Mouse (Mus musculus) midbrain, embryonic 16.5 days (tissue): ENCODE results near the gene Katnb1. TPM values are rescaled to one million over a fixed set of nuclear protein-coding genes. Genes with fewer than 3 reads are reported as not detected.

ENCODE experiments used
- ATAC-seq: fragments of 200-750 bp; cut with Nextera tagmentation; 2 replicates; pipeline ENCODE4 v1.8.0; 2017; ENCODE audit warnings: moderate TSS enrichment
- H3K27ac ChIP-seq: fragments of 300-500 bp; sonication (generic); 2 replicates; pipeline ENCODE4 v1.5.1; 2014; ENCODE audit warnings: mild to moderate bottlenecking, low read length, mixed read lengths
- H3K27me3 ChIP-seq: fragments of 300-500 bp; sonication (generic); 2 replicates; pipeline ENCODE4 v1.6.1; 2014; ENCODE audit warnings: low read depth, low read length, mixed read lengths; ENCODE audit not compliant: control insufficient read depth, insufficient read depth
- H3K36me3 ChIP-seq: fragments of 300-500 bp; sonication (generic); 2 replicates; pipeline ENCODE4 v1.6.1; 2014; ENCODE audit warnings: mild to moderate bottlenecking, low read length, moderate library complexity, mixed read lengths; ENCODE audit not compliant: control insufficient read depth, insufficient read depth
- H3K4me1 ChIP-seq: fragments of 300-500 bp; sonication (generic); 2 replicates; pipeline ENCODE4 v1.6.1; 2014; ENCODE audit warnings: mild to moderate bottlenecking, low read length, mixed read lengths; ENCODE audit not compliant: control insufficient read depth, insufficient read depth
- H3K4me2 ChIP-seq: fragments of 300-500 bp; sonication (generic); 2 replicates; pipeline ENCODE4 v1.6.1; 2014; ENCODE audit warnings: mild to moderate bottlenecking, low read length, mixed read lengths
- H3K4me3 ChIP-seq: fragments of 300-500 bp; sonication (generic); 2 replicates; pipeline ENCODE4 v1.5.1; 2014; ENCODE audit warnings: low read depth, mild to moderate bottlenecking, low read length, moderate library complexity, mixed read lengths
- H3K9ac ChIP-seq: fragments of 300-500 bp; sonication (generic); 2 replicates; pipeline ENCODE4 v1.6.1; 2014; ENCODE audit warnings: low read depth, low read length, mixed read lengths
- H3K9me3 ChIP-seq: fragments of 300-500 bp; sonication (generic); replicated peaks from 2 replicates; pipeline ENCODE4 v1.6.1; 2014; ENCODE audit warnings: mild to moderate bottlenecking, low read length, mixed read lengths; ENCODE audit not compliant: control insufficient read depth, poor library complexity, severe bottlenecking
- WGBS: fragments of 180-500 bp; shearing (Covaris S2); extraction: QIAGEN DNeasy Blood & Tissue Kit; methylation state at CpG from one replicate; pipeline ENCODE4 v1.1.7; 2014; 5-methylcytosine and 5-hydroxymethylcytosine counted together
- polyA plus RNA-seq: library from polyadenylated mRNA; unstranded; fragments of >200 nt; fragmentation: Nextera tagmentation; extraction: Ambion mirVana; gene quantifications from 2 replicates; pipeline ENCODE4 v1.2.1, GENCODE M21; 2015

Katnb1 gene
- polyA plus RNA-seq, 1 experiment from 2014 or later: 50.2 TPM

- no peak overlapping the region for H3K9ac ChIP-seq
- H3K27me3 ChIP-seq: no peaks in the 10 kb centered on the region
- no peak overlapping the region for H3K4me3 ChIP-seq
- no peaks in the 10 kb centered on the region for H3K4me1 ChIP-seq
- 56% methylated on average over 10 of the region's 10 CpGs for WGBS
- H3K27ac ChIP-seq: no peak overlapping the region
- no peaks in the 10 kb centered on the region for H3K9me3 ChIP-seq
- H3K4me2 ChIP-seq: no peak overlapping the region
- ATAC-seq: no peak
- no peaks in the 10 kb centered on the region for H3K36me3 ChIP-seq
These were observed 68.4 kb downstream of the Katnb1 start for GRCm38 (mm10) chr8:95149426-95149825.

DNA sequence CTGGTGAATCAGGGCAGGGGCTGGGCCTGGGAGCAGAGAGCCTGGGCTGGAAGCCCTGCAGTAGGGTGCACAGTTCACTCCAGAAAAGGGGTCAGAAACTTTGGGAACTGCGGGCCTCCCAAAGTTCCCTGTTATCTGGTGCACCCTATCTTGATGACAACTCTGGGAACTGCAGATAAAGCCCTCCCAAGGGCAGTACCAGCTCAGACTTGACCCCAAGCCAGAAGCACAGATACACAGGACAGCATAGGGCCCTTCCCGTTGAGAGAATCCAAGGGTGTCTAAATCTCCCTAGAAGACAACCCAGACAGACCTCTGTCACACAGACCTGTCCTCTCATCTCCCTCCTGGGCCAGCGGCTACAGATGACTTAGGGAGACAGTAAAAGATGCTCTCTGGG, 69.6 kb downstream of the Katnb1 start:
- Histone ChIP-seq H3K4me2 (no peak overlapping the region), H3K4me3 (no peak overlapping the region), H3K27ac (no peak overlapping the region), H3K9ac (no peak overlapping the region), H3K9me3 (no peaks in the 10 kb centered on the region), H3K4me1 (no peaks in the 10 kb centered on the region), H3K27me3 (no peaks in the 10 kb centered on the region), H3K36me3 (no peaks in the 10 kb centered on the region)
- 95% methylated on average over 3 of the region's 3 CpGs for WGBS
- no peak for ATAC-seq

Other genes with a start within 250 kb of the Katnb1 start
- 53.5 and 61.2 TPM in 2 replicates for gene Coq9, start 242.9 kb upstream of the Katnb1 start, polyA plus RNA-seq
- gene Ciapin1, start 242.8 kb upstream of the Katnb1 start, polyA plus RNA-seq: 188 and 194 TPM in 2 replicates
- 111 and 112 TPM in 2 replicates for gene Polr2c, start 223.7 kb upstream of the Katnb1 start, polyA plus RNA-seq
- 96.2 and 112 TPM in 2 replicates for gene Dok4, start 204.9 kb upstream of the Katnb1 start, polyA plus RNA-seq
- 3.4 and 3.8 TPM in 2 replicates for gene Ccdc102a, start 163.1 kb upstream of the Katnb1 start, polyA plus RNA-seq
- gene Adgrg5, start 157.5 kb upstream of the Katnb1 start, polyA plus RNA-seq: 0.62 TPM in 1 of 2 replicates, not detected in the other
- gene Adgrg1, start 106.4 kb upstream of the Katnb1 start, polyA plus RNA-seq: 147 and 153 TPM in 2 replicates
- gene Adgrg3, start 63.5 kb upstream of the Katnb1 start, polyA plus RNA-seq: 0.56 and 0.64 TPM in 2 replicates
- 2.4 and 2.5 TPM in 2 replicates for gene Drc7, start 26.1 kb upstream of the Katnb1 start, polyA plus RNA-seq
- gene Kifc3, start 121.6 kb downstream of the Katnb1 start, polyA plus RNA-seq: 28.2 and 31.1 TPM in 2 replicates
- gene Cngb1, start 225.4 kb downstream of the Katnb1 start, polyA plus RNA-seq: 0.51 and 0.67 TPM in 2 replicates
- 2.7 and 2.8 TPM in 2 replicates for gene Tepp, start 229.4 kb downstream of the Katnb1 start, polyA plus RNA-seq